Mouse (Mus musculus): Measurements from ENCODE around the gene Ahcyl1. TPM values are rescaled to one million over a fixed set of nuclear protein-coding genes. Genes with fewer than 3 reads are reported as not detected.

Gene Ahcyl1
- polyA plus RNA-seq, 1 experiment from 2014 or later, result 93.2 TPM

DNA sequence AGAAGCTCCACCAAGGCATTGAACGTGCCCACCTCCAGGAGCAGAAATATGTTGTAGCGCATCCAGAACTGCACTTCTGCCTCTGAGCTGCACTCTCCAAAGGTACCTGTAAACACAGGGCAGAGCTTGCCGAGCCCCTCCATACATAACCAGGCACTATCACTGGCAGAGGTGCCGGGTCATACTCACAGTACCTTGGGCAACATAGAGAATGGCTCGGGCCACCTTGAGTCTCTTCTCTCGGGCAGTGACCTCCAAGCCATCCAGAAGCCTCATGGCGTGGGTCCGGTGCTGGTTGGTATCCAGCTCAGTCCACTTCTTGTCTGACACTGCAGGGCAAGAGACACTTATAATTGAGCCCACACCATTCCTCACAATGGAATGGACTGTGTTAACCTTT lies 69.6 kb downstream of the Ahcyl1 start:
- no peaks in the 10 kb centered on the region for H3K27me3 ChIP-seq
- H3K9ac ChIP-seq, result no peak overlapping the region
- no peaks in the 10 kb centered on the region for H3K9me3 ChIP-seq
- peaks cover 9% of the 10 kb centered on the region for H3K4me1 ChIP-seq
- no peak overlapping the region for H3K4me3 ChIP-seq
- no peak overlapping the region for H3K4me2 ChIP-seq
- no peak for ATAC-seq (ENCODE audit: insufficient number of reproducible peaks, insufficient read depth, low FRiP score, low TSS enrichment, low read depth)
- no peak overlapping the region for H3K27ac ChIP-seq
- WGBS, result 95% methylated on average over 8 of the region's 8 CpGs
- peaks cover 70% of the 10 kb centered on the region for H3K36me3 ChIP-seq

GRCm38 (mm10) chr3:107625536-107625935 lies 70.8 kb downstream of the Ahcyl1 start:
- 93% methylated on average over 8 of the region's 8 CpGs for WGBS
- Histone ChIP-seq H3K36me3 (peaks cover 83% of the 10 kb centered on the region), H3K9me3 (no peaks in the 10 kb centered on the region)

GRCm38 (mm10) chr3:107624424-107624823 lies 71.9 kb downstream of the Ahcyl1 start:
- Histone ChIP-seq H3K4me3 (no peak overlapping the region), H3K4me1 (no peaks in the 10 kb centered on the region), H3K36me3 (peaks cover 91% of the 10 kb centered on the region), H3K9me3 (no peaks in the 10 kb centered on the region), H3K27me3 (no peaks in the 10 kb centered on the region), H3K9ac (no peak overlapping the region), H3K4me2 (no peak overlapping the region), H3K27ac (no peak overlapping the region)
- ATAC-seq (ENCODE audit: insufficient number of reproducible peaks, insufficient read depth, low FRiP score, low TSS enrichment, low read depth), result no peak
- 96% methylated on average over 8 of the region's 8 CpGs for WGBS

More at GRCm38 (mm10) chr3:107625536-107625935, 70.8 kb downstream of the Ahcyl1 start:
- Histone ChIP-seq H3K27ac (no peak overlapping the region), H3K4me3 (no peak overlapping the region), H3K9ac (no peak overlapping the region), H3K27me3 (no peaks in the 10 kb centered on the region), H3K4me2 (no peak overlapping the region), H3K4me1 (peaks cover 7% of the 10 kb centered on the region)
- no peak for ATAC-seq (ENCODE audit: insufficient number of reproducible peaks, insufficient read depth, low FRiP score, low TSS enrichment, low read depth)

GRCm38 (mm10) chr3:107622537-107622936 lies 73.8 kb downstream of the Ahcyl1 start:
- H3K36me3 ChIP-seq, result peaks cover 97% of the 10 kb centered on the region

DNA sequence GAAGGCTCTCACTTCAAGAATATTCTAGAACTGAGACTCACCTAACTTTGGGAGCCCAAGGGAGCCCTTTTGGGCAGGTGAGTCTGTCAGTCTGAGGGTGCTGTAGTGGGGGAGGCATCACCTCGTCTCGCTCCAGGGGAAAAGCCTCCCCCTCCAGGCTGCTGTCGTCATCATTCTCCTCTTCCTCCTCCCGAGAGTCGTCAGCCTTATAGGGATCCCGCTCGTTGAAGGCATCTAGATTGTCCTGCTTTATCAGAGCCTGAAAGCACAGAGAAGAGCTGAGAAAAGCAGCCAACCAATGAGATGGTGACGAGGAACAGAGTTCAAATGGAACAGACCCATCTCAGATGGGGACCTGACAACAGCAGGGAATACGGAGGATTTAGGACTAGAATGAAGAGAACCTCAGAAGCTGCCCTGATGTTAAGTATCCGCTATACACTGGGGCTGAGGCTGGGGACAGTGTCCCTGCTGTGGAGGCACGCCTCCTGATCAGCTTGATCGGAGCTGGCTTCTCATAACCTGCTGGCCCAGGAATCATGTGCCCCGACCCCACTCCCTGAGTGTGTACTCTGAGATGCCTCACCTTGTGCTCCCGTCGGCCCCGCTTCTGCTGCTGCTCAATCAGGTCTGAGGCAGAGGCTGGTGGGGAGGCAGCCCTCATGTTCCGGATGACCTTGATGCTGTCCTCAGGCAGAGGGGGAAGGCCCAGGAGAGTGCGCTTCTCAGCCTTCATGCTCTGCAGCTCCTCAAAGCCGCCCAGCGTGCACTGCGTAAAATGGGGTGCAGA lies 74.9 kb downstream of the Ahcyl1 start:
- no peak overlapping the region for H3K9ac ChIP-seq
- H3K9me3 ChIP-seq, result no peaks in the 10 kb centered on the region
- H3K4me1 ChIP-seq, result no peaks in the 10 kb centered on the region
- no peak for ATAC-seq (ENCODE audit: insufficient number of reproducible peaks, insufficient read depth, low FRiP score, low TSS enrichment, low read depth)
- no peak overlapping the region for H3K27ac ChIP-seq
- H3K36me3 ChIP-seq, result peaks cover 97% of the 10 kb centered on the region
- H3K4me3 ChIP-seq, result no peak overlapping the region
- no peaks in the 10 kb centered on the region for H3K27me3 ChIP-seq
- no peak overlapping the region for H3K4me2 ChIP-seq
- WGBS, result 90% methylated on average over 21 of the region's 21 CpGs

More at GRCm38 (mm10) chr3:107622537-107622936, 73.8 kb downstream of the Ahcyl1 start:
- Histone ChIP-seq H3K9me3 (no peaks in the 10 kb centered on the region), H3K4me1 (no peaks in the 10 kb centered on the region), H3K27ac (no peak overlapping the region), H3K27me3 (no peaks in the 10 kb centered on the region), H3K9ac (no peak overlapping the region), H3K4me3 (no peak overlapping the region), H3K4me2 (no peak overlapping the region)
- ATAC-seq (ENCODE audit: insufficient number of reproducible peaks, insufficient read depth, low FRiP score, low TSS enrichment, low read depth), result no peak
- WGBS, result 93% methylated on average over 7 of the region's 7 CpGs

DNA sequence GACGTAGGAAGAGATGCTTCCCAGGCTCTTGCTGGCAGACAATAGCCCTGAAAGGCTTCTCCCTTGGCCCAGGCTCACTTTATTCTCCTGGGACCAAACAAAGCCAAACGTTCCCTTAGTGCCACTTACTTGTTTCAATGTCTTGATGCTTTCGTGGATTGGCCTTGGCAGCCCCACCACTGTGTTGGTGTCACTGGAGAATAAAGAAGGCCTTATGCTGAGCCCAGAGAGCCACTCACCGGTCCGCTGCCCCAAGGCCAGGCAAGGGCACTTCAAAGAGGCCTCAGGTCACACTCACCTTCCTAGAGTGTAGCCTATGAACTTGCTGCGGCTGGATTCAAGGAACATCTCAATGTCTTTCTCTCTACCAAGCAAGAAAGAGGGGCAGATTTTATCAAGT lies 76.4 kb downstream of the Ahcyl1 start:
- no peak for ATAC-seq (ENCODE audit: insufficient number of reproducible peaks, insufficient read depth, low FRiP score, low TSS enrichment, low read depth)
- Histone ChIP-seq H3K36me3 (peaks cover 97% of the 10 kb centered on the region), H3K4me2 (no peak overlapping the region), H3K27ac (no peak overlapping the region), H3K9ac (no peak overlapping the region), H3K9me3 (no peaks in the 10 kb centered on the region), H3K4me3 (no peak overlapping the region), H3K27me3 (no peaks in the 10 kb centered on the region), H3K4me1 (no peaks in the 10 kb centered on the region)
- WGBS, result 88% methylated on average over 6 of the region's 6 CpGs

DNA sequence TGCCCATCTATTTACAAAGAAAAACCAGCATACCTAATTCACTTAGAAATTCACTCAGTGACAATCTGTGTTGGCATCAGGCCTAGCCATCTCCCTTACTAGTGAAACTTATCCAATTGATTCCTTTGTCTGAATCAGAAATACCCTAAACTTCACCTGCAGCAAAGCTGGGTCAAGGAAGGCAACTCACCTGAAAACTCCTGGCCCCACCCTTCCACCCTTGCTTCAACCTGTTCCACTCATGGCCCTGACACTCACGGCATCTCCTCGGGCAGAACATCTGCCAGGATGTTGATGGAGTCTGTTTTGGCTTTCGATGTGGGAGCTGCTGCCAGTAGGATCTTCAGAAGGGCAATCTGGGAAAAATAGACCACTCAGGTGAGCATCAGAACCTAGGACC lies 78.6 kb downstream of the Ahcyl1 start:
- WGBS, result 93% methylated on average over 3 of the region's 3 CpGs
- Histone ChIP-seq H3K4me2 (no peak overlapping the region), H3K9ac (peak overlapping the region; percentile 12; the same call in 1 of the 2 replicates), H3K4me3 (no peak overlapping the region), H3K27ac (no peak overlapping the region), H3K4me1 (no peaks in the 10 kb centered on the region), H3K36me3 (peaks cover 97% of the 10 kb centered on the region), H3K9me3 (no peaks in the 10 kb centered on the region), H3K27me3 (no peaks in the 10 kb centered on the region)
- no peak for ATAC-seq (ENCODE audit: insufficient number of reproducible peaks, insufficient read depth, low FRiP score, low TSS enrichment, low read depth)

Other genes with a start within 250 kb of the Ahcyl1 start
- 0.21 and 0.22 TPM in 2 replicates for gene Kcnc4, start 237.0 kb downstream of the Ahcyl1 start, polyA plus RNA-seq (2015; fragmentation: Nextera tagmentation; extraction: Ambion mirVana)
- 9.5 and 10.3 TPM in 2 replicates for gene Slc6a17, start 178.5 kb downstream of the Ahcyl1 start, polyA plus RNA-seq (2015; fragmentation: Nextera tagmentation; extraction: Ambion mirVana)
- 0.34 and 0.44 TPM in 2 replicates for gene Ubl4b, start 141.5 kb downstream of the Ahcyl1 start, polyA plus RNA-seq (2015; fragmentation: Nextera tagmentation; extraction: Ambion mirVana)
- gene Alx3, start 101.5 kb downstream of the Ahcyl1 start, polyA plus RNA-seq (2015; fragmentation: Nextera tagmentation; extraction: Ambion mirVana), result 31.5 and 50.5 TPM in 2 replicates
- not detected in 2 replicates for gene Gm10961, start 65.2 kb downstream of the Ahcyl1 start, polyA plus RNA-seq (2015; fragmentation: Nextera tagmentation; extraction: Ambion mirVana)
- 65.3 and 69.1 TPM in 2 replicates for gene Strip1, start 64.9 kb downstream of the Ahcyl1 start, polyA plus RNA-seq (2015; fragmentation: Nextera tagmentation; extraction: Ambion mirVana)
- 9.7 and 9.8 TPM in 2 replicates for gene Csf1, start 63.9 kb upstream of the Ahcyl1 start, polyA plus RNA-seq (2015; fragmentation: Nextera tagmentation; extraction: Ambion mirVana)
- gene Eps8l3, start 180.7 kb upstream of the Ahcyl1 start, polyA plus RNA-seq (2015; fragmentation: Nextera tagmentation; extraction: Ambion mirVana), result 0.98 TPM in 1 of 2 replicates, not detected in the other
- 250 and 275 TPM in 2 replicates for gene Gstm5, start 199.3 kb upstream of the Ahcyl1 start, polyA plus RNA-seq (2015; fragmentation: Nextera tagmentation; extraction: Ambion mirVana)
- 30.6 and 31.3 TPM in 2 replicates for gene Gstm7, start 235.3 kb upstream of the Ahcyl1 start, polyA plus RNA-seq (2015; fragmentation: Nextera tagmentation; extraction: Ambion mirVana)
- gene Gstm6, start 247.2 kb upstream of the Ahcyl1 start, polyA plus RNA-seq (2015; fragmentation: Nextera tagmentation; extraction: Ambion mirVana), result 10.7 and 13.5 TPM in 2 replicates